Mouse (Mus musculus) stomach, postnatal 0 days (tissue): Measurements from ENCODE around the gene Cnr2. TPM values are rescaled to one million over a fixed set of nuclear protein-coding genes. Genes with fewer than 3 reads are reported as not detected.

Experiments used
- ATAC-seq: fragments of 200-750 bp; cut with Nextera tagmentation; 2 replicates; pipeline ENCODE4 v1.8.0; 2017; ENCODE audit not compliant: low FRiP score, low TSS enrichment
- DNase-seq: peaks from one replicate; pipeline ENCODE4 v3.0.0-alpha.2; 2016; ENCODE audit warnings: low spot score
- H3K27ac ChIP-seq: fragments of 300-500 bp; sonication (generic); replicated peaks from 2 replicates; pipeline ENCODE4 v1.5.1; 2014; ENCODE audit warnings: mild to moderate bottlenecking, control low read depth
- H3K27me3 ChIP-seq: fragments of 300-500 bp; sonication (generic); 2 replicates; pipeline ENCODE4 v1.6.1; 2014; ENCODE audit warnings: low read length; ENCODE audit not compliant: control insufficient read depth, insufficient read depth
- H3K36me3 ChIP-seq: fragments of 300-500 bp; sonication (generic); 2 replicates; pipeline ENCODE4 v1.6.1; 2014; ENCODE audit warnings: low read length, mixed read lengths; ENCODE audit not compliant: control insufficient read depth, insufficient read depth
- H3K4me1 ChIP-seq: fragments of 300-500 bp; sonication (generic); replicated peaks from 2 replicates; pipeline ENCODE4 v1.6.1; 2014; ENCODE audit warnings: antibody characterized with exemption; ENCODE audit not compliant: control insufficient read depth, insufficient read depth
- H3K4me2 ChIP-seq: fragments of 300-500 bp; sonication (generic); replicated peaks from 2 replicates; pipeline ENCODE4 v1.6.1; 2014; ENCODE audit warnings: low read depth, mild to moderate bottlenecking, control low read depth, moderate library complexity
- H3K4me3 ChIP-seq: fragments of 300-500 bp; sonication (generic); 2 replicates; pipeline ENCODE4 v1.5.1; 2014; ENCODE audit warnings: low read depth, low read length, control low read depth
- H3K9ac ChIP-seq: fragments of 300-500 bp; sonication (generic); 2 replicates; pipeline ENCODE4 v1.6.1; 2014; ENCODE audit warnings: mild to moderate bottlenecking, low read length, control low read depth, mixed read lengths
- H3K9me3 ChIP-seq: fragments of 300-500 bp; sonication (generic); 2 replicates; pipeline ENCODE4 v1.6.1; 2016; ENCODE audit warnings: low read length; ENCODE audit not compliant: control insufficient read depth
- CTCF ChIP-seq: IDR thresholded peaks from 2 replicates; pipeline ENCODE4 v1.5.1; 2016; ENCODE audit warnings: antibody characterized with exemption, low read depth, mild to moderate bottlenecking, moderate library complexity
- EP300 ChIP-seq: optimal IDR thresholded peaks from 2 replicates; pipeline ENCODE3; 2016; ENCODE audit warnings: antibody characterized with exemption
- WGBS: fragments of 180-500 bp; shearing (Covaris S2); extraction: QIAGEN DNeasy Blood & Tissue Kit; methylation state at CpG from one replicate; pipeline ENCODE4 v1.1.7; 2014; 5-methylcytosine and 5-hydroxymethylcytosine counted together
- polyA plus RNA-seq: library from polyadenylated mRNA; unstranded; fragments of >200 nt; fragmentation: Nextera tagmentation; extraction: Ambion mirVana; gene quantifications from 2 replicates; pipeline ENCODE4 v1.2.1, GENCODE M21; 2015

Cnr2 gene
- polyA plus RNA-seq, 1 experiment from 2014 or later, result 0.11 TPM

DNA sequence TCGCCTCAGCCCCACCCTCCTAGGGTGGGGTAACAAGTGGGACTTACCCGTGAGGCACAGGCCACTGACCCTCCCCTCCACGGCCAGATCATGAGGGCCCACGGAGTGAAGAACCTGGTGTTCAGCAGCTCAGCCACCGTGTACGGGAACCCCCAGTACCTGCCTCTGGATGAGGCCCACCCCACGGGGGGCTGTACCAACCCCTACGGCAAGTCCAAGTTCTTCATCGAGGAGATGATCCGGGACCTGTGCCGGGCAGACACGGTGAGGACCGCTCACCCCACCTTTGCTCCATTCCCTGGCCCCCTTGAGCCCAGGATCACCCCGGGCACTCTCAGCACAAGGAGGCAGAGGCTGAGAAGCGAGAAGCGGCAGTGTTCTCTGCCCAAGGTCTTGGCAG is 71.1 kb downstream of the Cnr2 start:
- no peak overlapping the region for H3K27ac ChIP-seq
- H3K4me3 ChIP-seq, result no peak overlapping the region
- H3K27me3 ChIP-seq, result no peaks in the 10 kb centered on the region
- H3K4me1 ChIP-seq, result no peaks in the 10 kb centered on the region
- H3K4me2 ChIP-seq, result no peak overlapping the region
- WGBS, result 86% methylated on average over 16 of the region's 16 CpGs
- H3K9ac ChIP-seq, result no peak overlapping the region
- DNase-seq (no peak), ATAC-seq (no peak)
- TF ChIP-seq CTCF (no peak), EP300 (no peak)
- H3K9me3 ChIP-seq, result no peaks in the 10 kb centered on the region
- H3K36me3 ChIP-seq, result peaks cover 21% of the 10 kb centered on the region

DNA sequence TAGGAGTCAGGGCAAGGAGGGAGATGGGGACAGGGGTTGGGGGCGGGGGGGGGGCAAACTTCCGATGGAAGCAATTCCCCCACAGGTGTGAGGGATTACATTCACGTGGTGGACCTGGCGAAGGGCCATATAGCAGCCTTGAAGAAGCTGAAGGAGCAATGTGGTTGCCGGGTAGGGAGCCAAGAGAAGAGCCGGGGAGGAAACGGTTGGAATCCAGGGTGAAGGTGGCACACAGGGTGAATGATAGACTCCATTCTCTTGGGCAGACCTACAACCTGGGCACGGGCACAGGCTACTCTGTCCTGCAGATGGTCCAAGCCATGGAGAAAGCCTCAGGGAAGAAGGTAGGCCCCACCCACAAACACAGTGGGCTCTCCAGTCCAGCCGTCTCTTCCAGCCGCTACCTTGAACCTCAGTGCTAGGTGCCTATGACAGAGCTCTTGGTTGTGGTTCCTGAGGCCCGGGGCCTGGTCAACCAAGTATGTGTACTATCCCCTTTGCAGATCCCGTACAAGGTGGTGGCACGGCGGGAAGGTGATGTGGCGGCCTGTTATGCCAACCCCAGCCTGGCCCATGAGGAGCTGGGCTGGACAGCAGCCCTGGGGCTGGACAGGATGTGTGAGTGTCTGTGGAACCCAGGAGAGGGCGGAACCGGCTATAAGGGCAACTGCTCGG is 72.0 kb downstream of the Cnr2 start:
- Histone ChIP-seq H3K9ac (no peak overlapping the region), H3K4me1 (peaks cover 4% of the 10 kb centered on the region; the same call in 1 of the 2 replicates), H3K4me2 (no peak overlapping the region), H3K27ac (no peak overlapping the region), H3K4me3 (no peak overlapping the region), H3K9me3 (no peaks in the 10 kb centered on the region), H3K36me3 (peaks cover 21% of the 10 kb centered on the region), H3K27me3 (no peaks in the 10 kb centered on the region)
- DNase-seq, result no peak
- TF ChIP-seq CTCF (no peak), EP300 (no peak)
- WGBS, result 83% methylated on average over 18 of the region's 18 CpGs
- ATAC-seq, result no peak

DNA sequence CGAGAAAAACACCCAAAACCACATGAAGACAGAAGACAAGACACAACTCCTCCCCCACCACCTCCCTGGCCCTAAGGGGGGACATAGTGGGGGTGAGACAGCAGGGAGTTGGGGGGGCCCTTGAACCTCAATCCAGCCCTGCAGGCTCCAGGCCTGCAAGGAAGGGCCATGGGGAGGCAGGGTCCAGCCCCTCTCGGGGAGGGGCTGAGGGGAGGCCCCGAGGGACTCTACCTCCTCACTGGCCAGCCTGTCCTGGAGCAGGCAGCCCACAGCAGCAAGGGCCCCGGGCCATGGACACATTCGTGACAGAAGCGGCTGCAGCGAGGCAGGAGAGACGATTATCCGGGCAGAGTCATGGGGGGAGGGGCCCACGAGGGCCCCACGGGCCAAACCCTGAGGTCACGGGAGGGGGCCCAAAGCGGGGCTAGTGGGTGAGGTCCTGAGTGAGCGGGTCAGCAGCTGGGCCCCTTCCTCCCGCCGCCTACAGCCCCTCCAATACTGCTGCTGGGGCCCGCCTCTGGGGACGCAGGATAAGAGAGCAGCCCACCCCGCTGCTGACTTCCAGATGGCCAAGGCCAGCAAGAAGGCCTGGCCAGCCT is 73.2 kb downstream of the Cnr2 start:
- Histone ChIP-seq H3K4me3 (no peak overlapping the region), H3K27me3 (no peaks in the 10 kb centered on the region), H3K36me3 (peaks cover 21% of the 10 kb centered on the region), H3K9me3 (no peaks in the 10 kb centered on the region), H3K4me2 (no peak overlapping the region), H3K27ac (no peak overlapping the region), H3K4me1 (peaks cover 4% of the 10 kb centered on the region; the same call in 1 of the 2 replicates), H3K9ac (no peak overlapping the region)
- 58% methylated on average over 15 of the region's 19 CpGs for WGBS
- DNase-seq (no peak), ATAC-seq (no peak)
- TF ChIP-seq CTCF (no peak), EP300 (no peak)

DNA sequence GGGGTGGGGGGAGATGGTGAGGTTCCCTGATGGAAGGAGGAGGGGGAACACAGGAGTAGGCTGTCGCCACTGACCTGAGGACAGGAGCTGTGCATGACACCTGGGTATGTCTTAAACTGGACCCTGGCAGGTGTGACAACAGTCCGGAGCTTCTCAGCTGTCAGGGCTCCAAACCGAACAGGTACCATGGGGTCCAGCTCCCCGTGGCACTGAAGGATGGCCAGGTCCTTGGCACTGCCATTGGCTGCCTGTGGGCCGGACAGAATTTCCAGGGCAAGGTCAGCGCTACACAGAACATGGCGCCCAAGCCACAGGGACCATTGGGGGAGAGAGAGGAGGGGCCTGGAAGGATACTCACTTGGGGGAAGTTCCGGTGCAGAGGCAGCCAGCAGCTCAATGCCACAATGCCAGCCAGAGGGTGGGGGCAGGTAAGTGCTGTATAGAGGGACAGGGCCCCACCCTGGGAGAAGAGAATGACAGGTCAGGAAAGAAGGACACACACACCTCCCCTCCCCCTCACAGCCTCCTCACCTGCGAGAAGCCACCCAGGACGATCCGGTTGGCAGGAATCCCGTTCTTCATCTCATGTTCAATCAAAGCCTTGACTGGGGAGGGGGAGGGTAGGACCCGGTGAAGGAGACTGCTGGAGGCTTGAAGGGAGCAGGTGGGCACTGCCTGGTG is 74.0 kb downstream of the Cnr2 start:
- Histone ChIP-seq H3K27me3 (no peaks in the 10 kb centered on the region), H3K9me3 (no peaks in the 10 kb centered on the region), H3K4me3 (no peak overlapping the region), H3K36me3 (peaks cover 21% of the 10 kb centered on the region), H3K9ac (no peak overlapping the region), H3K4me1 (peaks cover 4% of the 10 kb centered on the region; the same call in 1 of the 2 replicates), H3K27ac (no peak overlapping the region), H3K4me2 (no peak overlapping the region)
- ATAC-seq, result no peak
- 80% methylated on average over 13 of the region's 13 CpGs for WGBS
- no peak for TF ChIP-seq EP300
- no peak for TF ChIP-seq CTCF
- no peak for DNase-seq

Other genes with a start within 250 kb of the Cnr2 start
- gene Ifnlr1, start 209.1 kb upstream of the Cnr2 start, polyA plus RNA-seq, result 1.9 and 2.1 TPM in 2 replicates
- 0.56 and 0.63 TPM in 2 replicates for gene Il22ra1, start 167.2 kb upstream of the Cnr2 start, polyA plus RNA-seq
- 0.46 and 0.59 TPM in 2 replicates for gene Myom3, start 135.7 kb upstream of the Cnr2 start, polyA plus RNA-seq
- gene Srsf10, start 39.6 kb upstream of the Cnr2 start, polyA plus RNA-seq, result 83.7 and 88.1 TPM in 2 replicates
- 101 TPM in 2 replicates for gene Pnrc2, start 21.5 kb upstream of the Cnr2 start, polyA plus RNA-seq
- gene Fuca1, start 25.3 kb downstream of the Cnr2 start, polyA plus RNA-seq, result 171 and 179 TPM in 2 replicates
- 154 and 163 TPM in 2 replicates for gene Hmgcl, start 51.1 kb downstream of the Cnr2 start, polyA plus RNA-seq
- 161 and 166 TPM in 2 replicates for gene Gale, start 68.3 kb downstream of the Cnr2 start, polyA plus RNA-seq
- 88.6 and 89.6 TPM in 2 replicates for gene Lypla2, start 77.2 kb downstream of the Cnr2 start, polyA plus RNA-seq
- 40.1 and 40.7 TPM in 2 replicates for gene Pithd1, start 91.9 kb downstream of the Cnr2 start, polyA plus RNA-seq
- gene Eloa, start 126.4 kb downstream of the Cnr2 start, polyA plus RNA-seq, result 21.5 and 22.9 TPM in 2 replicates
- gene Rpl11, start 158.0 kb downstream of the Cnr2 start, polyA plus RNA-seq, result 369 and 402 TPM in 2 replicates
- 201 and 224 TPM in 2 replicates for gene Id3, start 248.1 kb downstream of the Cnr2 start, polyA plus RNA-seq